Mouse (Mus musculus) ES-E14 (cell line): Measurements from ENCODE around the gene Dhrs9. TPM values are rescaled to one million over a fixed set of nuclear protein-coding genes. Genes with fewer than 3 reads are reported as not detected.

Experiments
- DNase-seq: peaks from one replicate; pipeline ENCODE4 v3.0.0-alpha.2; 2013; ENCODE audit warnings: low read depth, low spot score
- H3K27ac ChIP-seq: 2 replicates; pipeline ENCODE4 v1.5.1; 2012; ENCODE audit warnings: low read depth, mild to moderate bottlenecking, low read length, moderate library complexity, mixed read lengths; ENCODE audit not compliant: poor library complexity, insufficient read depth, severe bottlenecking
- H3K36me3 ChIP-seq: 2 replicates; pipeline ENCODE4 v1.6.1; 2012; ENCODE audit warnings: mild to moderate bottlenecking, low read length, moderate library complexity, mixed read lengths; ENCODE audit not compliant: control insufficient read depth, poor library complexity, insufficient read depth, severe bottlenecking
- H3K4me1 ChIP-seq, 2 experiments: fragments of 150-350 bp in 1 of 2; sonication (generic) in 1 of 2; 2 replicates each; pipeline ENCODE4 v1.6.1; 2012; ENCODE audit warnings: low read length in 2 of 2, mild to moderate bottlenecking in 1 of 2, mixed read lengths in 1 of 2; ENCODE audit not compliant: control insufficient read depth in 2 of 2, insufficient read depth in 2 of 2, poor library complexity in 1 of 2
- H3K4me3 ChIP-seq, 2 experiments: fragments of 150-350 bp in 1 of 2; sonication (generic) in 1 of 2; 2 replicates each; pipeline ENCODE4 v1.5.1; 2012; ENCODE audit warnings: low read length in 2 of 2, low read depth in 1 of 2, mild to moderate bottlenecking in 1 of 2, mixed read lengths in 1 of 2; ENCODE audit not compliant: insufficient read depth in 1 of 2, poor library complexity in 1 of 2, severe bottlenecking in 1 of 2
- H3K9ac ChIP-seq: 2 replicates; pipeline ENCODE4 v1.6.1; 2012; ENCODE audit warnings: low read depth, mild to moderate bottlenecking, low read length, mixed read lengths; ENCODE audit not compliant: poor library complexity, insufficient read depth, severe bottlenecking
- H3K9me3 ChIP-seq: fragments of 150-350 bp; sonication (generic); 2 replicates; pipeline ENCODE4 v1.6.1; 2012; ENCODE audit warnings: low read depth, mild to moderate bottlenecking, low read length; ENCODE audit not compliant: control insufficient read depth, insufficient read depth
- CHD2 ChIP-seq: IDR thresholded peaks from 2 replicates; pipeline ENCODE4 v1.6.1; 2014; ENCODE audit warnings: mild to moderate bottlenecking, low read depth, low read length, inconsistent platforms
- HCFC1 ChIP-seq: IDR thresholded peaks from 2 replicates; pipeline ENCODE4 v1.6.1; 2012; ENCODE audit warnings: low read length, inconsistent platforms, borderline replicate concordance; ENCODE audit not compliant: insufficient read depth
- MAFK ChIP-seq: IDR thresholded peaks from 2 replicates; pipeline ENCODE4 v1.6.1; 2014; ENCODE audit warnings: mild to moderate bottlenecking, low read depth, low read length, inconsistent platforms; ENCODE audit not compliant: insufficient read depth
- ZC3H11A ChIP-seq: IDR thresholded peaks from 2 replicates; pipeline ENCODE4 v1.6.1; 2012; ENCODE audit warnings: low read depth, mild to moderate bottlenecking, inconsistent platforms, low read length, borderline replicate concordance
- ZNF384 ChIP-seq: IDR thresholded peaks from 2 replicates; pipeline ENCODE4 v1.6.1; 2012; ENCODE audit warnings: low read depth, low read length, inconsistent platforms
- in situ Hi-C, 2 experiments: fragments of 600-800 bp; cut with MboI; formaldehyde crosslinking; loops; one replicate each; pipeline ENCODE4 v1.15.1; 2025; ENCODE audit warnings: low sequenced_read_pairs in 2 of 2, inconsistent platforms in 1 of 2; ENCODE audit not compliant: unreplicated experiment in 2 of 2
- total RNA-seq: library from RNA; depleted of rRNA; stranded (reverse); fragments of 300-350 nt; gene quantifications from 2 replicates; pipeline ENCODE4 v1.2.3, GENCODE M21; 2012

Gene Dhrs9
- total RNA-seq, 1 experiment, result 0.40 TPM

- in situ Hi-C loops, result no loop called here
These were observed 25.4 kb downstream of the Dhrs9 start for GRCm38 (mm10) chr2:69405692-69406091.

GRCm38 (mm10) chr2:69414539-69414938 is 34.3 kb downstream of the Dhrs9 start:
- no peak overlapping the region for H3K9ac ChIP-seq
- TF ChIP-seq HCFC1, result no peak
- TF ChIP-seq CHD2, result no peak
- no peak for TF ChIP-seq MAFK
- H3K27ac ChIP-seq, result no peak overlapping the region
- no peak overlapping the region for H3K4me3 ChIP-seq
- peaks cover 1 to 16% of the 10 kb centered on the region in 2 experiments; a peak in 2 of 4 replicates for H3K4me1 ChIP-seq
- no peak for DNase-seq
- no peaks in the 10 kb centered on the region for H3K36me3 ChIP-seq
- in situ Hi-C loops, result no loop called here
- no peaks in the 10 kb centered on the region for H3K9me3 ChIP-seq

More at GRCm38 (mm10) chr2:69405692-69406091, 25.4 kb downstream of the Dhrs9 start:
- Histone ChIP-seq H3K9me3 (no peaks in the 10 kb centered on the region), H3K4me3 (no peak overlapping the region), H3K36me3 (no peaks in the 10 kb centered on the region), H3K27ac (no peak overlapping the region), H3K4me1 (no peaks in the 10 kb centered on the region), H3K9ac (no peak overlapping the region)
- TF ChIP-seq HCFC1 (no peak), CHD2 (no peak), ZC3H11A (no peak), ZNF384 (no peak), MAFK (no peak)
- DNase-seq, result no peak

- TF ChIP-seq ZNF384 (no peak), MAFK (peak; percentile 47; the same call in 1 of the 2 replicates), CHD2 (no peak)
- H3K9me3 ChIP-seq, result no peaks in the 10 kb centered on the region
- DNase-seq, result no peak
- H3K36me3 ChIP-seq, result no peaks in the 10 kb centered on the region
- no peak overlapping the region for H3K4me3 ChIP-seq
- in situ Hi-C loops, result no loop called here
- H3K4me1 ChIP-seq, result peaks cover 1 to 16% of the 10 kb centered on the region in 2 experiments; a peak in 2 of 4 replicates
- H3K9ac ChIP-seq, result no peak overlapping the region
- H3K27ac ChIP-seq, result no peak overlapping the region
These were observed 34.8 kb downstream of the Dhrs9 start for GRCm38 (mm10) chr2:69415070-69415469.

GRCm38 (mm10) chr2:69418294-69418881 is 38.1 kb downstream of the Dhrs9 start:
- no peaks in the 10 kb centered on the region for H3K9me3 ChIP-seq
- no peaks in the 10 kb centered on the region for H3K36me3 ChIP-seq
- DNase-seq, result peak; percentile 26
- H3K9ac ChIP-seq, result no peak overlapping the region
- TF ChIP-seq HCFC1 (no peak), MAFK (no peak), ZC3H11A (no peak), CHD2 (no peak), ZNF384 (no peak)
- in situ Hi-C loops, result no loop called here
- H3K4me1 ChIP-seq, result peaks cover 1 to 16% of the 10 kb centered on the region in 2 experiments; a peak in 2 of 4 replicates
- H3K27ac ChIP-seq, result no peak overlapping the region
- no peak overlapping the region for H3K4me3 ChIP-seq

- no peak for TF ChIP-seq ZNF384
- TF ChIP-seq HCFC1, result no peak
- no peak for TF ChIP-seq ZC3H11A
- no peak for TF ChIP-seq CHD2
- no peak for TF ChIP-seq MAFK
- in situ Hi-C loops, result loop anchor here in 1 of 2 experiments (10.0 kb wide), 1 partner anchor 150 kb away; no protein-coding TSS in a partner anchor
- no peak for DNase-seq
- no peak overlapping the region for H3K4me3 ChIP-seq
- no peaks in the 10 kb centered on the region for H3K4me1 ChIP-seq
- no peak overlapping the region for H3K27ac ChIP-seq
- no peaks in the 10 kb centered on the region for H3K9me3 ChIP-seq
- H3K9ac ChIP-seq, result no peak overlapping the region
- no peaks in the 10 kb centered on the region; the same call in 1 of the 2 replicates for H3K36me3 ChIP-seq
These were observed 44.6 kb downstream of the Dhrs9 start for GRCm38 (mm10) chr2:69424829-69425228.
